Mouse (Mus musculus) liver (tissue): Measurements from ENCODE around the gene Gm38394.

Experiments
- DNase-seq: peaks from one replicate; pipeline ENCODE4 v3.0.0-alpha.2; 2020; ENCODE audit warnings: mixed read lengths

The Gm38394 gene

GRCm38 (mm10) chr1:133663427-133663826, 2.3 kb upstream of the Gm38394 start:
- no peak for DNase-seq

- DNase-seq: no peak
Observed at GRCm38 (mm10) chr1:133662941-133663340, 1.8 kb upstream of the Gm38394 start.

DNA sequence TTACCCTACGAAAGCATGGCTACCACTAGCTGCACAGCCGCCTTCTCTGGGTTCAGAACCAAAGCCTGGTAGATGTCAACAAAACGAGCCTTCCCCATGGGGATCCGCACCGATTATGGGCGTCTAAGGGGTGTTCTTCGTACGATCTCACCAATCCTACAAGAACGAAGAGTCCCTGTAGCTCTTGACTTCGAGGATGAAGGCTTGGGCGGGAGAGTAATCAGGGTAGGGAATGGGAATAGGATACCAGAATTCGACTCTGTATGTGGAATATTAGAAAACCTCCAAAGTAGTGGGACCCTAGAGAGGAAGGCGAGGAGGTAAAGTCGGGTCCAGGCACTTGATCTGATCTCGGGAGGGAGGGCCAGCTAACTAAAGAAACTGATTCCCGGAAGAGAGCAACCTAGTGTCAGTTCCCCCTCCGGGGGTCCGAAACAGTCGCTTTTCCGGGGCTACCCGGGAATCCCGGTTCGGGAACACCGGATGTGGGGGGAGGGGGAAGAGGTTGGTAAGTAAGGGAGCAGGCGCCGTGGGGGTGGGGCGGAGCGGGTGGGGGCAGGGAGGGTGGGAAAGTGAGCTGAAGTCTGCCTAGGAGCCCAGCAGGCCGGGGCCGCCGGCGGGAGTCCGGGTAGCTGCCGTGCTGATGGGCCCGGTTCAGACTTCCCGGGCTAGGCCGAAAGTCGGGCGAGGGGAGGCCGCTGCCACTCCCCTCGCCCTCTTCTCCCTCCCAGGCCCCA, 484 bp downstream of the Gm38394 start, which contains the start of gene Zbed6:
Gene Zbed6 (minus strand): TSS at position 420 of the 737 bp plus-strand sequence.
- DNase-seq: peak; percentile 74

GRCm38 (mm10) chr1:133658878-133659277, 2.2 kb downstream of the Gm38394 start:
- no peak for DNase-seq

DNA sequence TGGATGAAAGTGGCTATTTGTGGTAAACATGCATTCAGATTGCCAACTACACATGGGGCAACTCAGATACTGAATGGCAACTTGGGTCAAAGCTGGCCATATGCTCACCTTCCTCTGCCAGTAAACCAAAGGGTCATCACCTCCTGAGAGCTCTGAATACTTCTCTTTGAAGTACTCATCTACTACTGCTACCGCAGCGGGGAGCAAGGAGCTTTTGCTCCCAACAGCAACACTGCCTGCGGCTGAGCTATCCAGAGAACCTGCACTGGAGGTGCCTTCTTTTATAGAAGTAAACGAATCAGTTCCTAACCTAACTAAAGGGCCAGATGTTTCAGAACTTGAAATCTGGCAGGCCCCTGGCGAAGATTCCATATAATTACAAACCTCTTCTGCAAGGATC, 4.3 kb downstream of the Gm38394 start:
- DNase-seq: no peak

DNA sequence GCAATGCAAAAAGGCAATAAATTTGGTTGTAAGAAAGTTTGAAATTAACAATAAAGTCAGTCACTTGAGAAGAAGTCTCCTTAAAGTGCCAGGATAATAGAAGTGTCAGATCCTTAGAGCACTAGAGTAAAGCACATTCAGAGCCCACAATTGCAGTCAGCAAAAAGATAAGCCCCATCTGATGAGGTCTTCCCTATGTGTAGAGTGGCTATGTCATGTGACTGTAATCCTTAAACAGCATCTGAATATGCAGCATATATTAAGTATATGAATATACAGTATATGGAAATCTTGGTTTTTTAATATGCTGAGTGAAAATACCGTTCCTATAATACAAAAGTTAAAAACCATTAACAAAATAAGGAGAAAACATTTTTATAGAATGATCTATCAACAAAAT, 8.1 kb downstream of the Gm38394 start:
- DNase-seq: no peak

DNA sequence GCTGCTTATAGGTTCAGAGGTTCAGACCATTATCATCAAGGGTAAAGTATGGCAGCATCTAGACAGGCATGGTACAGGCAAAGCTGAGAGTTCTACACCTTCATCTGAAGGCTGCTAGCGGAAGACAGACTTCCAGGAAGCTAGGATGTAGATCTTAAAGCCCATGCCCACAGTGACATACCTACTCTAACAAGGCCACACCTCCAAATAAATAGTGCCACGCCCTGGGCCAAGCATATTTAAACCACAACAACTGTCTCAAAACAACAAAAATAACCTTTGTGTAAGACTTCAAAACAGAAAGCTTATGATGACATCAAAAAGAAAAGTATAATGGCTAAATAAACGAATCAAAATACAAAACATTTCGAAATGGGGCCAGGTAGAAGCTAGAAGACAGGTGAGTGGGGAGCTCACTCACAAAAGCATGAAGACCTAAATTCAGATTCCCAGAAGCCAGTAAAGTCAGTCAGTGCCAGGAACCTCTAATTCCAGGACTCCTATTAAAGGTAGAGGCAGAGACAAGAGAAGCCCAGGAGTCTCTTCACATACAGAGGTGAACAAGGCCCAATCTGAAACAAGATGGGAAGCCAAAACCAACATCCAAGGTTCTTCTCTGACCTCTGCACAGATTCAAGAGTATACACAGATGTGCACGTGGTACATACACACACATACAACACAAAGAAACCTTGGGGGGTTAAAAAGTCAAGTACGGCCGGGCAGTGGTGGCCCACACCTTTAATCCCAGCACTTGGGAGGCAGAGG, 10.6 kb downstream of the Gm38394 start:
- DNase-seq: no peak

DNA sequence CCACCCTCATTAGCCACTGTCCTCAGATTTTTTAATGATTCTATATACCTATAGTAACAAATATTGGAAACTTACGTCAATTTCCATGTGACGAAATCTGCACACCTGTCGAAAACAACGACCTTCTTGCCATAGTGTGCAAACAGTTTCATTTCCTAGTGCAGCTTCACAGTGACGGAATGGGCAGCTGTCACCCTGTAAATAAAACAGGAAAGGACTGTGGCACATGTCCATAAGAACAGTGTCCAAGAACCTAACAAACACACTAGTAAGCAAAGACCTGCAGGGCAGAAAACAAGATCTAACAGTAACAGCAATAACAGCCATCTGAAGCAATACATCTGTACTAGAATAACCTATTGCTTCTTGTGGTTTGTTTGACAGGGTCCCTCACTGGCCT, 15.5 kb downstream of the Gm38394 start:
- no peak for DNase-seq

DNA sequence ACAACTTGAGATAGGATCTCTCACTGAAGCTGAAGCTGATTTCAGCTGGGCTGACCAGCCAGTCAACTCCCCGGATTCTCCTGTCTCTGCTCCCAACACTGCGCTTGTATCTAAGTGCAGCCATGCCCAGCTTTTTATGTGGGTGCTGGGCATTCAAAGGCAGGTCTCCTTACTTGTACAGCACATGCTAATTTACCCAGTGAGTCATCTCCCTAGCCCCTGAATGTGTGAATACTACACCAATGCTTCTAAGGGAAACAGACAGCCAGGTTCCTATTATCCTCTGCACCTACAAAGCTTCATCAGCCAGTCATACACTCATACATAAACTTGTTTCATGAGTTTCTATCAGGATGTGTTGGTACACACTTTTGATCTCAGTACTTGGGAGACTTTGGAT, 20.0 kb downstream of the Gm38394 start:
- no peak for DNase-seq

DNA sequence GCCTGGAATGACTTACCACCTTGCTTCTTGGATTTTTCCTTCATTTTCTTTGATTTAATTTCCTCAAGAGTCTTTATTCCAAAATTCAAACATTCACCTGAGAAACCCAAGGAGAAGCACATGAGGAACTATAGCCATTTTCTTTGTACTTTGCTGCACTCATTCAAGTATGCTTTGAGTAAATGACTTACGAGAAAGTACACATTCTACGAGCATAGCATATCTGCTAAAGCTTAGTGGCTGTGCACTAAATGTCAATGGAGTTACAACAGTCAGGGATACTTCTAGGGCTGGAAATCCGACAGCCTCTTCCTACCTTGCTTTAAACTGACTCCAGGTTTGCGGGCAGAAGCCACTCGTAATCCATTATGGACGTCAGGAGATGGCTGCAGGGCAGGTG, 22.6 kb downstream of the Gm38394 start:
- DNase-seq: no peak

- no peak for DNase-seq
Observed at GRCm38 (mm10) chr1:133632168-133632567, 28.9 kb downstream of the Gm38394 start.

- DNase-seq: no peak
Observed at GRCm38 (mm10) chr1:133625052-133625451, 36.1 kb downstream of the Gm38394 start.

DNA sequence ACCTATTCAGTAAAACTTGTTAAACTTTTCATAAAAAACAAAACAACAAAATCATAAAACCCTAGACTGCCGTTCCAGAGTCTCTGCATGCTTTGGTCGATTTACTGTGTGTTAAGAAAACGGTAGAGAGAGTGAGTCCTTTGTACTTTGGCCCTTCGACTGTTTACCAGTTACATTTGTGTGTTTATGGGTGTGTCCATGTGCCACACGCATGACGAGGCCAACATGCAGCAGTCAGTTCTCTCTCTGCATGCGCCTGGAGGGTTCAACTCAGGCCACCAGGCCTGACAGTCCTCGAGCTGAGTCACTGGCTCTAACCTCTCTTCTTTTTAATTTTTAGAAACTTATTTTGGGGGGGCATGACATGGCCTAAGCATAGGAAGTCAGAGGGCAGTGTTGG, 42.8 kb downstream of the Gm38394 start:
- peak; percentile 17 for DNase-seq

DNA sequence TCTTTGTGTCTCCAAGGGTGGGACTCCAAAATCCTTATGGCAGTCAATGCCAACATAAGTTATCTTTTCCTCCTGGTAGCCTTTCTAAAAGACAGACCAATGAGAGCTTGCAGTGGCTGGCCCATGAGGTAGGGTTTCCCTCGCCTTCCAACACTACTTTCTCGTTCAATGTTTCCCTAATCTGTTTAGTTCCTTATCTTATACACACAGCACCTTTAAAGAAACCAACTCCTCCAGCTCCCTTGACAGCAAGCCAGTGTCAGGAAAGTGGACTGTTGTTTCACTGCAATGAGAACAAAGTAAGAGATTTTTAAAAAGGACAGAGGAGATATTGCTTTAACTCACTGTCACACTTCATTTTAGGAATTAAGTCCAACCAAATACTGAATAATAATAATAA, 43.2 kb downstream of the Gm38394 start:
- DNase-seq: no peak

DNA sequence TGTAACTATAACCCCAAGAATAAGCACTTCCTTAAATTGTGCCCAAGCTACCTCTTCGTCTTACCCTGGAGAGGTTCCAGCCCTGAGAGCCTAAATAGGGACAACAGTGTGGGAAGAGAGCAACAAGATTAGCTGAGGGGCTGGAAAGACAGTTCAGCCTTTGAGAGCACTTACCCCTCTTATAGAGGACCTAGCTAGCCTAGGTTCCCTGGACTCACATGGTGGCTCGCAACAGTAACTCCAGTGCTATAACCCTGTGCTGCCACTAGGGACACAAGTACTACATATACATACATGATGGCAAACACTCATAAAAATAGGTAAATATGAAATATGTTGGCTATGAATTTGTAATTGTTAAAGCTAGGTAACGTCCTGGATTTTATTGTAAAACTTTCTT, 47.3 kb downstream of the Gm38394 start:
- DNase-seq: no peak

- no peak for DNase-seq
Observed at GRCm38 (mm10) chr1:133611436-133611835, 49.7 kb downstream of the Gm38394 start.

- DNase-seq: no peak
Observed at GRCm38 (mm10) chr1:133610601-133611000, 50.5 kb downstream of the Gm38394 start.

DNA sequence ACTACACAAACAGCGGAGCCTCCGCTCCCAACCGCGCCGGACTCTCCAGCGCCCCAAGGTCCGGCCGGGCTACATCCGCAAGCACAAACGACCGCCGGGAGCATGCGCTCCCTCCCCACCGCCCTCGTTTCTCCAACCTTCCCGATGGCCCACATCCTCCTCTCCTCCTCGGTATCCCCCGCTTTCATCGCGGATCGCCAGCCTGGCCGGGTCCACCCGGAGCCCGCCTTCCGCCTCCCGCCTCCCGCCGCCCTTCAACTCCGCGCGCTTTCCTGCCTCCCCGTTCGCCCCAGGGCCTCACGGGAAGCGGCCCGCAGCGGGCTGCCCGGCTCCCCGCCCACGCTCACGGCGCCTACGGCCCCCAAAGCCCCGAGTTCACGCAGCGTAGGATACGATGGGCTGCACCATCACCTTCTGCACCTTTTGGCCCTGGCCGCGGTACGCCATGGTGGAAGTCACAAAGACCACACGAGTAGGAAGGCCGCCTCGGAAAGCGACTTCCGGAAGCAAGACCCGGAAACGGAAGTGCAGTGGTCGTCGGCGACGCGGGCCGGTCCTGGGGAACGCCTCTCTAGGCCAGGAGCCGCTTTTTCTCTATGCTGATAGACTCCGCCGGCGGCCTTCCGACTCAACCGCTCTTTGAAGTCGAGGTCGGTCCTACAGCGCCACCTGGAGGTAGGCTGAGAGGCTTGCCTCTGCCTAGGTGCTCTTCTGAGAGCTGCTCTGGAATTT, 51.2 kb downstream of the Gm38394 start, which contains the start of gene Snrpe:
Gene Snrpe (minus strand): TSS at position 521 of the 732 bp plus-strand sequence.
- peak; percentile 100 for DNase-seq

DNA sequence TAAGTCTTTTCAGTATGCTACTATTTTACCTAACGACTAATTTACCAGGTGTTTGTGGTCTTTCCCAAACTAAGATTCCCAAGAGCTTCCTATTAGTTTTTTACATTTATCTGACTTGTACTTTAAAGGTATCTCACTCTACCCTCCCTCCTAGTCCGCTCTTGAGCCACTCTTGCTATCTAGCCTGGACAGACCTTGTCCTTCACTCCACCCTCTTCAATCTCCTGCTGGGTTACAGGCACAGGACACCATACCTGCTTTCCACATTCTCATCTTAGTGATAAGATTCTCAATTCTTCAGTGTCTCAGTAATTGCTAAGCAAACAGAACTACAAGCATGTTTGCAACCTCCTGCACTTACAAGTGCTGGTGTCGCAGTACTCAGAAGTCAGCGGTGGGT, 57.9 kb downstream of the Gm38394 start:
- no peak for DNase-seq

- no peak for DNase-seq
Observed at GRCm38 (mm10) chr1:133596298-133597007, 64.7 kb downstream of the Gm38394 start.

GRCm38 (mm10) chr1:133585995-133586537, 75.1 kb downstream of the Gm38394 start:
- DNase-seq: no peak

GRCm38 (mm10) chr1:133571293-133571692, 89.8 kb downstream of the Gm38394 start:
- DNase-seq: no peak
